In genomic region chrX:164886260-164886659, GRCm38 (mm10) we compare ENCODE assay signal across 20 mouse cellular contexts.
"Had no signal": no experiment of that assay in that cellular context is flagged by ENCODE, and none has a peak within 500 bp of the region (broad histone marks: within the 10 kb centered on the region; RNA-seq: fewer than 3 reads in every experiment).

No protein-coding gene starts in this region.

- ATAC-seq: forebrain, embryonic 13.5 days; forebrain, embryonic 14.5 days; forebrain, embryonic 15.5 days; forebrain, embryonic 16.5 days; forebrain, postnatal 0 days had no signal

- DNase-seq: cerebellum, adult 9-10 months; cerebellum, adult 9-11 months; cerebellum, postnatal 10 days; cerebellum, postnatal 14 days; cerebellum, postnatal 25 days; cerebellum, postnatal 36 days; embryo, embryonic 11 days; forebrain, postnatal 0 days; gastrocnemius, adult 2 months; gastrocnemius, postnatal 10 days; gastrocnemius, postnatal 14 days; gastrocnemius, postnatal 25 days; gastrocnemius, postnatal 36 days; heart, adult 11 months; heart, adult 18-20 months; heart, adult 2 months had no signal
